Mouse (Mus musculus): ENCODE measurements at regions not wholly inside any gene's neighbourhood (a gene's known extent, or its start where the extent isn't known, plus 50 kb on each side); places are given as distances from the start of the nearest gene placed in this dataset.
A peak's percentile ranks its signal among the peaks of the same experiment; 100 is the strongest.

GRCm38 (mm10) chr2:115257391-115257790, 324.1 kb upstream of the BC052040 start:
- no peak for DNase-seq (ENCODE audit: extremely low spot score in 1 of 2, low spot score in 1 of 2)

- DNase-seq (ENCODE audit: extremely low spot score in 1 of 2, low spot score in 1 of 2): peak in 1 of 2 experiments; percentile 39
These were observed 313.3 kb upstream of the BC052040 start for GRCm38 (mm10) chr2:115268247-115268646.

GRCm38 (mm10) chr2:115277421-115277820, 304.1 kb upstream of the BC052040 start:
- DNase-seq (ENCODE audit: extremely low spot score in 1 of 2, low spot score in 1 of 2): no peak

- DNase-seq (ENCODE audit: extremely low spot score in 1 of 2, low spot score in 1 of 2): no peak
These were observed 288.5 kb upstream of the BC052040 start for GRCm38 (mm10) chr2:115293020-115293419.

- DNase-seq (ENCODE audit: extremely low spot score in 1 of 2, low spot score in 1 of 2): no peak
These were observed 284.1 kb upstream of the BC052040 start for GRCm38 (mm10) chr2:115297463-115297862.

- no peak for DNase-seq (ENCODE audit: extremely low spot score in 1 of 2, low spot score in 1 of 2)
These were observed 274.3 kb upstream of the BC052040 start for GRCm38 (mm10) chr2:115307248-115307647.

- peak; percentile 11 to 39 for DNase-seq (ENCODE audit: extremely low spot score in 1 of 2, low spot score in 1 of 2)
These were observed 271.5 kb upstream of the BC052040 start for GRCm38 (mm10) chr2:115309856-115310631.

- no peak for DNase-seq (ENCODE audit: extremely low spot score in 1 of 2, low spot score in 1 of 2)
These were observed 263.0 kb upstream of the BC052040 start for GRCm38 (mm10) chr2:115318551-115318950.

- no peak for DNase-seq (ENCODE audit: extremely low spot score in 1 of 2, low spot score in 1 of 2)
These were observed 258.9 kb upstream of the BC052040 start for GRCm38 (mm10) chr2:115322582-115322981.

- DNase-seq (ENCODE audit: extremely low spot score in 1 of 2, low spot score in 1 of 2): no peak
These were observed 255.0 kb upstream of the BC052040 start for GRCm38 (mm10) chr2:115326526-115326925.

- no peak for DNase-seq (ENCODE audit: extremely low spot score in 1 of 2, low spot score in 1 of 2)
These were observed 243.3 kb upstream of the BC052040 start for GRCm38 (mm10) chr2:115338178-115338577.

GRCm38 (mm10) chr2:115339034-115339433, 242.5 kb upstream of the BC052040 start:
- DNase-seq (ENCODE audit: extremely low spot score in 1 of 2, low spot score in 1 of 2): no peak

GRCm38 (mm10) chr2:115342360-115342759, 239.2 kb upstream of the BC052040 start:
- no peak for DNase-seq (ENCODE audit: extremely low spot score in 1 of 2, low spot score in 1 of 2)

GRCm38 (mm10) chr2:115346551-115346950, 235.0 kb upstream of the BC052040 start:
- DNase-seq (ENCODE audit: extremely low spot score in 1 of 2, low spot score in 1 of 2): no peak

- DNase-seq (ENCODE audit: extremely low spot score in 1 of 2, low spot score in 1 of 2): no peak
These were observed 233.3 kb upstream of the BC052040 start for GRCm38 (mm10) chr2:115348263-115348662.

- DNase-seq (ENCODE audit: extremely low spot score in 1 of 2, low spot score in 1 of 2): no peak
These were observed 210.4 kb upstream of the BC052040 start for GRCm38 (mm10) chr2:115371072-115371471.

GRCm38 (mm10) chr2:115375336-115375735, 206.2 kb upstream of the BC052040 start:
- no peak for DNase-seq (ENCODE audit: extremely low spot score in 1 of 2, low spot score in 1 of 2)

- peak in 1 of 2 experiments; percentile 3 for DNase-seq (ENCODE audit: extremely low spot score in 1 of 2, low spot score in 1 of 2)
These were observed 196.9 kb upstream of the BC052040 start for GRCm38 (mm10) chr2:115384414-115385180.

GRCm38 (mm10) chr2:115385207-115386168, 196.0 kb upstream of the BC052040 start:
- peak in 1 of 2 experiments; percentile 4 for DNase-seq (ENCODE audit: extremely low spot score in 1 of 2, low spot score in 1 of 2)

GRCm38 (mm10) chr2:115391575-115391974, 189.9 kb upstream of the BC052040 start:
- no peak for DNase-seq (ENCODE audit: extremely low spot score in 1 of 2, low spot score in 1 of 2)

Data from frontal cortex, adult 2 months (tissue).